Mouse (Mus musculus): ENCODE measurements around the gene Olfr520. TPM values are rescaled to one million over a fixed set of nuclear protein-coding genes. Genes with fewer than 3 reads are reported as not detected.
"Not testable (repeated sequence)": the region's sequence is repeated elsewhere in the genome, so short reads cannot be mapped to it uniquely, and the experiment has no call there.

Gene Olfr520
- polyA plus RNA-seq, 2 experiments from 2014 or later = not detected

DNA sequence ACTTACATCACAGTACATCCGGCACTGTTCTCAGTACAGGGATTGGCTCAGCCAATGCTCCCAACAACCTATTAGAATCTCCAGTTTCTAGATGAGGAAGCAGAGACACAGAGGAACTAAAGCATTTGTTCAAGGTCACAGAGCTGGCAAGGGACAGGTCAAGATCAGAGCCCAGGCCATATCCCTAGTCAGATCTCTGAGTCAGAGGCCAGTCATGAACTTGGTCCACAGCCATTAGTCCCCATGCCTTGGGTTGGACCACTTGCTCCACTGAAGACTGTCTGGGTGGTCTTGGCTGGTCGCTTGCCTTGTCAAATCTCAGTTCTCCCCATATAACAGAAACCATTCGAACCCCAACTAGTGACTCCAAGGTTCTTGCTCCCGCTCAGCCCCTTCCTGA lies 17.6 kb upstream of the Olfr520 start:
- no peak for ATAC-seq

DNA sequence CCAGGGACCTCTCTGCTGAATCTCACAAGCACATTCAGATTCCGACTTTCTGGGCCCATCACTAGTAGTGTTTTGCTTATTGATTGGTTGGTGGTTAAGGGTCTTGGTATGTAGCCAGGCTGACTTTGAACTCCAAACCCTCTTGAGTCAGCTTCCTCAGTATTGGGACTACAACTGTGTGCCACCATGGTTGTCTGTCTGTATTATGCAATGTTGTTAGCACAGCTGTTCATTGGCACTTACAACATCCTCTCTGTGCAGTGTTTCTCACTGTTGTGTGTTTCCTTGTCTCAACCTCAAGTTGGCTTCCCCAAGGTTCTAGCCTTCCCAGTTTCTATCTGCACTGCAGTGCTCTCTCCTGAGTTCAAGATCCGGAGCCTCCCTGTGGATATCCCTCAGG lies 13.5 kb upstream of the Olfr520 start:
- ATAC-seq = no peak

DNA sequence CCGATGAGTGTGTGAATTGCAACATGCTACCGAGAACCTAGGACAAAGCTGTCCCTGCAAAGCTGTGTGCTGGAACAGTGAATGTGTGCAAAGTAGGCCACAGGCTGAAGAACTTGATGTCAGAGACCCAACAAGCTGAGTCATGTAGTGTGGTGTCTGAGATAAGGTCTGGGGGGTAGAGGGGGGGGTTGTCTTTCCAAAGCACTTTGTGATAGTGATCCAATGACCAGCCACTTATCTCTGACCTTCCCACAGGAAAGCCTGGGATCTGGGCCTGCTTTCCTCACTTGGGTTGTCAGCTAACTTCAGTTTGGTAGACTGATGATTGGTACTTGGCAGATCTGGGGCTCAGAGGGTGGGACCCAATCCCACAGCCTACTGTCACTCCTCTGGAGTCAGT lies 4.5 kb downstream of the Olfr520 start:
- ATAC-seq = no peak

DNA sequence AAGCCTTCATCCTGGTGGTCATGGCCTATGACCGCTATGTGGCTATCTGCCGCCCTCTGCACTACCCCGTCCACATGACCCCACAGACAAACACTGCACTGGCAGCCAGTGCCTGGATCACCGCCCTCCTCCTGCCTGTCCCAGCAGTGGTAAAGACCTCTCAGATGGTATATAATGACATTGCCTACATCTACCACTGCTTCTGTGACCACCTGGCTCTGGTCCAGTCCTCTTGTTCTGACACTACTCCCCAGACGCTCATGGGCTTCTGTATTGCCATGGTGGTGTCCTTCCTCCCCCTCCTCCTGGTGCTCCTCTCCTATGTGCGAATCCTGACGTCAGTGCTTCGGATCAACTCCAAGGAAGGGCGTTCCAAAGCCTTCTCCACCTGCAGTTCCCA lies 5.4 kb downstream of the Olfr520 start:
- not testable (repeated sequence) for ATAC-seq

DNA sequence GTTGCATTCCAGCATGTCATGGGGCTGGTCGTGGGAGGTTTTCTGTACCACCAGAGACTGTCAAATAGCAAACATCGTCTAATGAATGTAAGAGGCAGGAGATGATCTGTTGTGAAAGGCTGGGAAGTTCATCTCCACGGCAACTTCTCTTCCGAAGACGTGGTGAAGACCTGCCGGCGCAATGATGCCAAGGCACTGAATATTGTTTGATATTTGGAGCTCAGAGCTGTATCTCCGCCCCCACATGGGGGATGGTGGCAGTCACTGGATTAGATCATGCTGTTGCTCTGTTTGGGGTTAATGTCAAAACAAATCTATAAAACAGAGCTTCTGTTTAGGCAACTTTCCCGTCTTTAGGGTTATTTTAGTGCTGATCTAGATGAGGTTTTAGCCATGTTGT lies 9.2 kb downstream of the Olfr520 start:
- no peak for ATAC-seq

DNA sequence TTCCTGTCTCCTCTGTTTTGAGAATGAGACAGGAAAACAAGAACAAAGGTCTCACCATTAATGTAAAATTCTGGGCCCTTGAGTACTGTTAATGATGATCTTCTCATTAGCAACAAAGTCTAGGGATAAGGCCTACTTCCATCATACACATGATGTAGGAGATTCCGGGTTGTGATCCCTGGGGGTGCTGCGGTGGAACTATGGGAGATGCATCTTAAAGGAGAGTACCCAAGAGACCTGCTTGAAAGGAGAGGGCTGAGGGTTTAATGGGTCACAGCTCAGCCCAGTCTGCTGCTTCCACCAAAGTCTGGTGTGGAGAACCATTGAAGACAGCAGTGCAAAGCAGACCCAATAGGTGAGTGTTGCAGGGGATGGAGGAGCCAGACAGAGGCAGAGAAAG lies 33.1 kb downstream of the Olfr520 start, which contains the start of gene Olfr521:
Gene Olfr521, plus strand, starts transcription at position 301 of the 400 bp plus-strand sequence.
- no peak for ATAC-seq

DNA sequence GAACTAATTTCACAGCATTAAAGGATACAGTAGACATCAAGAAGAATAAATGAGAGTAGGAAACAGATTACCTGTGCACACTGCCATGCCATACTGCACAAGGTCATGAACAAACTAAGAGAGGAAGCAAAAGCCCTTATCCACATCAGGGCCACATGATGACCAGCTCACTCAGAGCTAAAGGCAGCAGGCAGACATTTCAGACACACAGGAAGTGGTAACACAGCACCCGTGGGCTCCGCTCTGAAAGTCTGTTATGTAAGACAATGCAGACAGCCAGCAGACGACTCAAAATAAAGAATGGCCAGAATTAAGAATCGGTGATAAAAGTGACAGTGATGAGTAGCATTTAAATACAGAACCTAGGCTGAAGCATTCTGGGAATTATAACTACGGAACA lies 51.3 kb downstream of the Olfr520 start:
- ATAC-seq = peak; percentile 63

DNA sequence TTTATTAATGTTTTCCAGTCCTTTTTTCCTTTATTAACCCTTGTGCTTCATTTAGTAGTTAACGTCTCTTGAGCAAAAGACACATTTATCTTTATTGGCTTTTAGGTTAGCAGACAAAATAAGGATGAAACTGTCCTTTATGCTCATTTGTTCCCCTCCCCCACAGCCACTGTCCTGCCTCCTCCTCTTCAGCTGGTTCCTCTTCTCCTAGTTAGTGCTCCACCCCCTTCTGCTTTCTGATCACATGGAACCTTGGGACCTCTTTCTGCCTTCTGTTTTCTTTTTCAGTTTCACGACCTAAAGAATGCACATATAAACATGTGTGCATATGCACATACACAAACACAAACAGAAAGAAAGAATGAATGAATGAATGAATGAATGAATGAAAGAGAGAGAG lies 51.8 kb downstream of the Olfr520 start:
- no peak for ATAC-seq

DNA sequence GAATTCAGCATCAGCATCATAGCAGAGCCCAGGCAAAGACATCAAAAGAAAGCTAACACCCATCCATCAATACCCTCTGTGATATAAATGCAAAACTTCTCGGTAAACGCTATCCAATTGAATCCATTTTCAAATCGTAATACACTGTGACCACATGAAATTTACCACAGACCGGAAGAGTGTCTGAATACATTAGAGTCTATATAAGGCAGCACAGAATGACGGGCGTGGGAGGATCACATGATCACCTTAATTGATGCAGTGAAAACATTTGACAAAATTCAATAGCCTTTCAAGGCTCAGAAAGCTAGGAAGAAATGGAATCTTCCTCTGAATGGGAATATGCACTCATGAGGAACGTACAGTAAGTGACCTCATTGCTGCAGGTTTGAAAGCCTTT lies 53.3 kb downstream of the Olfr520 start:
- peak; percentile 36 for ATAC-seq

DNA sequence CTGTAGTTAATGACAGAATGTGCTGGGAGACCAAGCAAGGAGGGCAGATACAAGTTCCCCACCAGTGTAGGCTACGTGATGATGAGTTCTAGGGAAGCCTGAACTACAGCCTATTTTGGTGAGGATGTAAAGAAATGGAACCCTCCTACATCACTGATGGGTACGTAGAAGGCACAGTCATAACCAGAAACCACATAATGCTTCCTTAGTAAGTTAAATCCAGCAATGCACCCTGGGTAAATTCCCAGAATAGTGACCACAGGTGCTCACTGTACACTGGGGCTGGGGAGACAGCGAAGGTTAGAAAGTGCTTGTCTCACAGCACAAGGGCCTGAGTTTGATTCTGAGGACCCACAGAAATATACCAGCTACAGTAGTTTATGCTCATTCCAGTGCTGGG lies 55.5 kb downstream of the Olfr520 start:
- ATAC-seq = peak; percentile 36

Other genes starting within 250 kb of the Olfr520 start
- gene Rps3, start 246.5 kb upstream of the Olfr520 start, polyA plus RNA-seq (2017; shearing (Covaris generic)) = 1,000 to 10,000 TPM; 2,602 to 3,921 TPM
- gene Arrb1, start 194.8 kb upstream of the Olfr520 start, polyA plus RNA-seq (2017; shearing (Covaris generic)) = 10 to 100 TPM in 1 of 2 experiments, 1 to 10 TPM in 1; 8.3 to 12.0 TPM
- gene Tpbgl, start 103.2 kb upstream of the Olfr520 start, polyA plus RNA-seq (2017; shearing (Covaris generic)) = under 1 TPM in 1 of 2 experiments, not detected in 1; 0.25 TPM
- gene Slco2b1, start 18.9 kb upstream of the Olfr520 start, polyA plus RNA-seq (2017; shearing (Covaris generic)) = not detected
- not detected for gene Olfr521, start 33.2 kb downstream of the Olfr520 start, polyA plus RNA-seq (2017; shearing (Covaris generic))
- gene Neu3, start 98.1 kb downstream of the Olfr520 start, polyA plus RNA-seq (2017; shearing (Covaris generic)) = 10 to 100 TPM; 24.2 to 29.1 TPM
- gene Xrra1, start 128.8 kb downstream of the Olfr520 start, polyA plus RNA-seq (2017; shearing (Covaris generic)) = under 1 TPM; 0.32 to 0.34 TPM
- 100 to 1,000 TPM; 511 to 516 TPM for gene Spcs2, start 133.2 kb downstream of the Olfr520 start, polyA plus RNA-seq (2017; shearing (Covaris generic))